Mouse (Mus musculus): ENCODE data around the gene Cmpk2. TPM values are rescaled to one million over a fixed set of nuclear protein-coding genes. Genes with fewer than 3 reads are reported as not detected.

The Cmpk2 gene
- polyA plus RNA-seq, 1 experiment from 2014 or later: 9.2 TPM

DNA sequence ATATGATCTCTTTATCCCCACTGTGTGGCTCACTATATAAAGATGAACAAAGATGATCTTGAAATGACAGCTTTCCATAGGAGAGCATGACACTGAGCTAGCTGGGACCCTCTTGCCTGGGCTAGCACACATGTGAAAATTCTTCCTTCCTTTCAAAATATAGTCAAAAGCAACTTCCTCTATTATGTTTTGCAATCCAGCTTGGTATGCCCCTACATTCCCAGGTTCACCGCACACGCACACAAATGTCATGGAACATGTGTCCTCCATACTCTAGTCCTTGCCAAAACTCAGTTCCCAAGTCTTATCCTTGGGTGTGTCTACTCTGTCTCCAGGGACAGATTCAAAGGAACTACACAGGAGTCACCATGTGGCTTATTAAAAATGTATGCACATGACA, 19.5 kb upstream of the Cmpk2 start:
- Histone ChIP-seq H3K9me3 (ENCODE audit: low read length) (no peaks in the 10 kb centered on the region), H3K36me3 (ENCODE audit: insufficient read depth, low read length) (no peaks in the 10 kb centered on the region), H3K4me1 (ENCODE audit: insufficient read depth, low read length) (0 out of 2 replicates have a peak, but pooled peaks cover 2% of the 10 kb centered on the region), H3K4me2 (replicated peaks; ENCODE audit: low read depth, low read length) (no peak overlapping the region), H3K27me3 (ENCODE audit: insufficient read depth, low read length) (no peaks in the 10 kb centered on the region), H3K4me3 (ENCODE audit: low read length) (no peak overlapping the region), H3K27ac (ENCODE audit: low read length) (no peak overlapping the region), H3K9ac (replicated peaks; ENCODE audit: low read length) (no peak overlapping the region)
- WGBS: 99% methylated on average over 2 of the region's 2 CpGs
- ATAC-seq (ENCODE audit: low FRiP score, low TSS enrichment): no peak

DNA sequence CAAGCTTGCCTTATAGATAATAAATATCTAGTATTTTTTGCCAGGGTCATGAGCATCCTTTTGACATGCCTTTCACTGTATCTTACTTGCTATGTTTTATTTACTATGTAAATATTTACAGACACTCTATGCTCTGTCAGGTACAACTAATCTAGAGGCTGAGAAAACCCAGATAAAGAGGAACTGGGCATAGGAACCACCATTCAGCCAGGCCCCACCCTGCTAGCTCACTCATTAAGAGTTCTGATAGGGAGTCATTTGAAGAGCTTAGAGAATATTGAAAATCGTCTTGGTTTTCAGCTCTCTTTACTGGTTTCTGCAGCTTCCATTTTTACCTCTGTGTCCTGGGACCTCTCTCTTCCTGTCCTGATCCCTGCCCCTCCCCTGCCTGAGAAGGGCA, 17.9 kb upstream of the Cmpk2 start:
- ATAC-seq (ENCODE audit: low FRiP score, low TSS enrichment): no peak
- 50% methylated on average over 1 of the region's 1 CpGs for WGBS
- no peak overlapping the region for H3K9ac ChIP-seq (replicated peaks; ENCODE audit: low read length)

DNA sequence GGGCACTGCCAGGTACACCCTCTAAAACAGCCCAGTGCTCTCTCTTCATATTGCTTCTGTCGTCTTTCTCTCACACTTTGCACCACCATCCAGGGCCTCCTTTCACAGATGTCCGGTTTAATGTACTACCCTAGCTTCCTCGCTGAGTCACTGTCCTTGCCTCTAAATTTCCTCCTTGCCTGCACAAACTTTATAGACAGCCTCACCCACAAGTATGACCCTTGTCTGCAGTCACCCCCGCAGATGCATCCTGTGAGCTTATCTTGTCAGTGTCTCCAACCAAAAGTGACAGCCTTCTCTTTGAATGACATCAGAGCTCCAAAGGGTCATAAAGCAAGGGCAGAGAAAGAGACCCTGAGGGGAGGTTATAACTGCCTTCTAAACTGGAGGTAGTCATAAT, 16.1 kb upstream of the Cmpk2 start:
- Histone ChIP-seq H3K27me3 (ENCODE audit: insufficient read depth, low read length) (no peaks in the 10 kb centered on the region), H3K4me3 (ENCODE audit: low read length) (no peak overlapping the region), H3K4me1 (ENCODE audit: insufficient read depth, low read length) (peaks cover 14% of the 10 kb centered on the region), H3K9ac (replicated peaks; ENCODE audit: low read length) (no peak overlapping the region), H3K9me3 (ENCODE audit: low read length) (no peaks in the 10 kb centered on the region), H3K36me3 (ENCODE audit: insufficient read depth, low read length) (no peaks in the 10 kb centered on the region), H3K27ac (ENCODE audit: low read length) (no peak overlapping the region), H3K4me2 (replicated peaks; ENCODE audit: low read depth, low read length) (no peak overlapping the region)
- ATAC-seq (ENCODE audit: low FRiP score, low TSS enrichment): no peak
- WGBS: 48% methylated on average over 4 of the region's 4 CpGs

More for the DNA sequence above, 17.9 kb upstream of the Cmpk2 start:
- no peak overlapping the region for H3K27ac ChIP-seq (ENCODE audit: low read length)
- no peaks in the 10 kb centered on the region for H3K9me3 ChIP-seq (ENCODE audit: low read length)
- H3K27me3 ChIP-seq (ENCODE audit: insufficient read depth, low read length): no peaks in the 10 kb centered on the region
- H3K4me3 ChIP-seq (ENCODE audit: low read length): no peak overlapping the region
- H3K4me2 ChIP-seq (replicated peaks; ENCODE audit: low read depth, low read length): no peak overlapping the region
- peaks cover 7% of the 10 kb centered on the region for H3K4me1 ChIP-seq (ENCODE audit: insufficient read depth, low read length)
- no peaks in the 10 kb centered on the region for H3K36me3 ChIP-seq (ENCODE audit: insufficient read depth, low read length)

DNA sequence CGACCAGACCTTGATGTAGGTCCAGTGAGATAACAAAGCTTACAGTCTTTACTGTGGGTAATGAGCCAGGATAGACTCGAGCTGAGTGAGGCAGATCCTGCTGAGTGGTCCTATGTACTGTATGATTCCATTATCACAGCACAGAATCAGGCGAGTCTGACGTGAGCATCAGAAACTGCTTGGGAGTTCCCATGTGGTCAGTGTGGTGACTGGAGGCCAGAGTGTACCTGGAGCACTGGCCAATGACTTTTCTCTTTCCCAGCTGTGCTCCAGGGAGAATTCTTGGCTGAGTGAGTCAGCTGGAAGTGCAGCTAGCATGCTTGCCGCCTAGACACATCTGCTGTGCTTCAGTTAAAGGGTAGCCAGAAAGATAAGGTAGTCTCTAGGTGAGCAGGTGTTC, 14.3 kb upstream of the Cmpk2 start:
- Histone ChIP-seq H3K4me3 (ENCODE audit: low read length) (peak overlapping the region; percentile 27), H3K27me3 (ENCODE audit: insufficient read depth, low read length) (no peaks in the 10 kb centered on the region), H3K4me2 (replicated peaks; ENCODE audit: low read depth, low read length) (peak overlapping the region; percentile 28; the same call in 1 of the 2 replicates), H3K36me3 (ENCODE audit: insufficient read depth, low read length) (no peaks in the 10 kb centered on the region), H3K9me3 (ENCODE audit: low read length) (no peaks in the 10 kb centered on the region), H3K27ac (ENCODE audit: low read length) (0 out of 2 replicates have a peak overlapping the region, but pooled peaks have one; percentile 12), H3K9ac (replicated peaks; ENCODE audit: low read length) (no peak overlapping the region), H3K4me1 (ENCODE audit: insufficient read depth, low read length) (peaks cover 14% of the 10 kb centered on the region)
- 33% methylated on average over 5 of the region's 5 CpGs for WGBS
- ATAC-seq (ENCODE audit: low FRiP score, low TSS enrichment): no peak

DNA sequence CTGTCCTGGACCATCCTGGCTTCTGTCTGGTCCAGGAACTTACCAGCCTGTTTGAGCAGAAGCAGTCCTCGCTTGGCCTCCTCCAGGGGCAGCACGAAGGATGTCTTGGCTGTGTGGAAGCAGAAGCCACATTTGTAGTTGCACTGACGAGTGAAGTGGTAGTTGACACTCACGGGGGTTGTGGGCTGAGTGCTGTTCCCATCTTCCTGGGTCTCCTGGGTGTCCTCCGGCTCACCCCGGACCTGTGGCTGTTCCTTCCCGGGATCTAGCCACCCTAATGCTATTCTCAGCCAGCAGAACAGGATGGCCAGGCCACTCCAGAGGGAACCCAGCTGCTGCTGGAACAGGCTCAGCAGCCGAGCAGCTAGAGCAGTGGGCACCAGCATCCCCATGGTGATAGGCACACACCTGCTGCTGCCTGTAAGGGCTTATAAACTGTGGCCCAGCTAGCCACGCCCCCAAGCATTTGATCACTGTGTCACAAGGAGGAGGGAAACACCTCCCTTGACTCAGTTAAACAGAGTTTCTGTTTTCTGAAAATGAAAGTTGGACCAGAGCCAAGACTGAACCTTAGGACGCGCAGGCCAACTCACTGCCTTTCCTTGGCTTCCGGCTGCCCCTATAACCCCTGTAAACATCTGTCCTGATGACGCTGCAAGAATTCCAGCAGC, 12.8 kb upstream of the Cmpk2 start, which contains the start of gene Rsad2:
TSS of gene Rsad2 (minus strand) at position 425 of the 671 bp plus-strand sequence.
- H3K9me3 ChIP-seq (ENCODE audit: low read length): no peaks in the 10 kb centered on the region
- H3K36me3 ChIP-seq (ENCODE audit: insufficient read depth, low read length): no peaks in the 10 kb centered on the region
- H3K27ac ChIP-seq (ENCODE audit: low read length): peak within 1 kb of the TSS; percentile 0; the same call in 1 of the 2 replicates
- peak; percentile 84 for ATAC-seq (ENCODE audit: low FRiP score, low TSS enrichment)
- peak within 1 kb of the TSS; percentile 27 for H3K4me3 ChIP-seq (ENCODE audit: low read length)
- 0 out of 2 replicates have a peak within 1 kb of the TSS, but pooled peaks have one; percentile 17 for H3K9ac ChIP-seq (replicated peaks; ENCODE audit: low read length)
- WGBS: 37% methylated on average over 13 of the region's 13 CpGs
- peak within 1 kb of the TSS; percentile 44 for H3K4me2 ChIP-seq (replicated peaks; ENCODE audit: low read depth, low read length)
- H3K27me3 ChIP-seq (ENCODE audit: insufficient read depth, low read length): no peaks in the 10 kb centered on the region
- H3K4me1 ChIP-seq (ENCODE audit: insufficient read depth, low read length): peaks cover 14% of the 10 kb centered on the region

DNA sequence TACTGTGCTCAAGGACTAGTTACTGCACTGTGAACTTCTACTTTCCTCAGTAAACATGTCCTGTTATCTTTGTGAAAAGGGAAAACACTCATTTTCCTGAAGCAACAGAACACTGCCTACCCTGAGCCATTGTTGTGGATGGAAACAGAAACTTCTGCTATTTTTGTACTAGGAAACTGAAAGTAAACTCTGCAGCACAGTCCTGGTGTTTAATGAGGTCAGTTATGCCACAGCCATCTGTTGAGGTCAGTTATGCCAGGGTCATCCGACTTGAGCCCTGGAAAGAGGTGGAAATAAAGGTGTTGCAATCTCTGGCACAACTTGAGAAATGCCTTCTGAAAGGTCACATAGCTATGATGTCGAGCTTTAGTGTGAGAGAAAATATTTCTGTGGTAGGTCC, 8.9 kb upstream of the Cmpk2 start:
- Histone ChIP-seq H3K4me3 (ENCODE audit: low read length) (no peak overlapping the region), H3K27me3 (ENCODE audit: insufficient read depth, low read length) (no peaks in the 10 kb centered on the region), H3K4me1 (ENCODE audit: insufficient read depth, low read length) (peaks cover 9% of the 10 kb centered on the region), H3K9ac (replicated peaks; ENCODE audit: low read length) (no peak overlapping the region), H3K36me3 (ENCODE audit: insufficient read depth, low read length) (no peaks in the 10 kb centered on the region), H3K9me3 (ENCODE audit: low read length) (no peaks in the 10 kb centered on the region), H3K4me2 (replicated peaks; ENCODE audit: low read depth, low read length) (no peak overlapping the region), H3K27ac (ENCODE audit: low read length) (no peak overlapping the region)
- ATAC-seq (ENCODE audit: low FRiP score, low TSS enrichment): no peak
- 66% methylated on average over 2 of the region's 2 CpGs for WGBS

DNA sequence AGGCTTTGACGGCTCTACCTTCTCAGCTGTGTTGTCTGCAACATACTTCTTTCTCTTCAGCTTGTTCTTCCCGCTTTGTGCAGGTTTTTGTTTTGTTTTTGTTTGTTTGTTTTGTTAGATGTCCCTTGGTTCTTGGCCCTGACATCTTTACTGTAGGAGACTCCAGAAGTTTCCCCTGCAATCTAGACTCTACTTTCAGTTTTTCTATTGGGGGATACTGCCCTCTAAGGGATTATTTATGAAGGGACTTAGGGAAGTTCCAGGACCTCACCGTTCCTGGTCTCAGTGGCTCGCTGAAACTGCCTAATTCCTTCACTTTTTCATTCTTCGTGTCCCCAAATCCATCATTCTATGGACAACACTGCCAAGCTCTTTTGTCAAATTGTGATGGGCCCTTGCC, 3.4 kb upstream of the Cmpk2 start:
- 63% methylated on average over 5 of the region's 5 CpGs for WGBS
- no peaks in the 10 kb centered on the region for H3K9me3 ChIP-seq (ENCODE audit: low read length)
- H3K4me1 ChIP-seq (ENCODE audit: insufficient read depth, low read length): peaks cover 13% of the 10 kb centered on the region; the same call in 1 of the 2 replicates
- no peaks in the 10 kb centered on the region for H3K27me3 ChIP-seq (ENCODE audit: insufficient read depth, low read length)
- no peak overlapping the region for H3K9ac ChIP-seq (replicated peaks; ENCODE audit: low read length)
- no peak overlapping the region for H3K4me3 ChIP-seq (ENCODE audit: low read length)
- H3K36me3 ChIP-seq (ENCODE audit: insufficient read depth, low read length): no peaks in the 10 kb centered on the region
- no peak for ATAC-seq (ENCODE audit: low FRiP score, low TSS enrichment)
- H3K4me2 ChIP-seq (replicated peaks; ENCODE audit: low read depth, low read length): no peak overlapping the region
- no peak overlapping the region for H3K27ac ChIP-seq (ENCODE audit: low read length)

DNA sequence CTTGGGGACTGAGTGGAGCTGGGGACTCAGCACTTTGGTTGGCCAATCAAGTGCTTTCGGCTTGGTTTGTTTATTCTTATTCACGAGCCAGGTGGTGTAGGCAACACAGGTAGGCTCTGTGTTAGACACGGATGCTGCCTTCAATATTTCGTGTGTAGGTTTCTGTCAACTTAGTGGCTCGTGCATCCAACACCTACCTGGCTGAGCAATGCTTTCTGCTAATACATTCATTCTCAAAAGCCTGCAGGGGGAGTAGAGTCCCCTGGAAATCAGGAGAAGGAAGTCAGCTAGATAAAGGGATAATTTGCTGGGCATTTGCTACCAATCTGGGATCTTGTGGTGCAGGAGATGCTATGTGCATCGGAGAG, 1.0 kb downstream of the Cmpk2 start:
- Histone ChIP-seq H3K9me3 (ENCODE audit: low read length) (no peaks in the 10 kb centered on the region), H3K4me3 (ENCODE audit: low read length) (peak overlapping the region; percentile 77), H3K9ac (replicated peaks; ENCODE audit: low read length) (peak overlapping the region; percentile 75), H3K27me3 (ENCODE audit: insufficient read depth, low read length) (no peaks in the 10 kb centered on the region), H3K4me2 (replicated peaks; ENCODE audit: low read depth, low read length) (peak overlapping the region; percentile 82), H3K4me1 (ENCODE audit: insufficient read depth, low read length) (peaks cover 21% of the 10 kb centered on the region; the same call in 1 of the 2 replicates), H3K36me3 (ENCODE audit: insufficient read depth, low read length) (no peaks in the 10 kb centered on the region), H3K27ac (ENCODE audit: low read length) (0 out of 2 replicates have a peak overlapping the region, but pooled peaks have one; percentile 50)
- WGBS: 25% methylated on average over 6 of the region's 6 CpGs
- ATAC-seq (ENCODE audit: low FRiP score, low TSS enrichment): no peak

DNA sequence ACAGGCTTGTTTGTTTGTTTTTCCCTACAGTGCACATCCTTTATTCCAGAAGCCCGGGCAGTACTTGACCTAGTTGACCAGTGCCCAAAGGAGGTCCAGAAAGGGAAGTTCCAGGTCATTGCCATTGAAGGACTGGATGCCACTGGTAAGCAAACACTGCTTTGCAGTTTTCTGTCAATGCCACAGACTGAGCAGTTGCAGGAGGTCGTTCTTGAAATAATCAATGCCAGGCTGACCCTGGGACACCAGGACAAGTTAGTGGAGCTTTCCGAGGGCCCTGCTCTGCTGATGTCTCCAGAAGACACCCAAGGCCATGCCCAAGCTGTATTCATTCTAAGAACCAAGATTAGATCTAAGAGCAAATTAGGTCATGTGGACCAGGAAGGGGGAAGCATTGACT, 2.4 kb downstream of the Cmpk2 start:
- Histone ChIP-seq H3K4me3 (ENCODE audit: low read length) (no peak overlapping the region), H3K9ac (replicated peaks; ENCODE audit: low read length) (no peak overlapping the region), H3K27me3 (ENCODE audit: insufficient read depth, low read length) (no peaks in the 10 kb centered on the region), H3K27ac (ENCODE audit: low read length) (no peak overlapping the region), H3K9me3 (ENCODE audit: low read length) (no peaks in the 10 kb centered on the region), H3K36me3 (ENCODE audit: insufficient read depth, low read length) (no peaks in the 10 kb centered on the region), H3K4me2 (replicated peaks; ENCODE audit: low read depth, low read length) (no peak overlapping the region), H3K4me1 (ENCODE audit: insufficient read depth, low read length) (peaks cover 21% of the 10 kb centered on the region; the same call in 1 of the 2 replicates)
- WGBS: 55% methylated on average over 3 of the region's 3 CpGs
- ATAC-seq (ENCODE audit: low FRiP score, low TSS enrichment): no peak

DNA sequence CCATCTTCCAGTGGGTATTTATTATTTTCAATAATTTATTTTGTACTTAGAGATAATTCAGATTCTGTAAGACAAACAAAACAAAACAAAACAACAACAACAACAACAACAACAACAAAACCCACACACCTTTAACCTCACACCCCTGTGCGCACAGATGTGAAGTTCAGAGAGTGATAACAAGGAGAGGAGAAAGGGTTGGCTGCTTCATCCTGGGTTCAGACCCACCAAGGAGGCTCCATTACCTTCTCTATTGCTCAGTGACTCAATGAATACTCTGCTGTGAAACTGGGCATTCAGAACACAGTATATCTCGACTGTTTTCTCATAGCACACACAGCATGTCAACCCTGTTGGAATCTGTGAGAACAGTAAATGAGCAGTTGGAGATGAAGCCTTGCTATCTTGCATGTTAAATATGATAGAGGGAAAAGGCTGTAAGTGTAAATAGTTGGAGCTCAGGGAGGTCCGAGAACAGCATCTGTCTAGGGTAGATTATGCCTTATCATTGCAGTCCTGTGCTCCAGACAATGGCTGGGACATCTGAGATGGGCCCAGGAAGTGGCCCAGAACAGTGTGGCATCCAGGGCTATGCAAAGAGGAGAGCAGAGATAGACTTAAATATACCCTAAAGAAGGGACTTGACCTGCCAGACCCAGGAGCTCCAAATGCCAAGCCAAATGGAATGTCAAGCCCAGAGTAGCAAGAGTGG, 3.9 kb downstream of the Cmpk2 start:
- Histone ChIP-seq H3K4me2 (replicated peaks; ENCODE audit: low read depth, low read length) (no peak overlapping the region), H3K9ac (replicated peaks; ENCODE audit: low read length) (no peak overlapping the region), H3K4me3 (ENCODE audit: low read length) (no peak overlapping the region), H3K27me3 (ENCODE audit: insufficient read depth, low read length) (no peaks in the 10 kb centered on the region), H3K36me3 (ENCODE audit: insufficient read depth, low read length) (no peaks in the 10 kb centered on the region), H3K27ac (ENCODE audit: low read length) (no peak overlapping the region), H3K9me3 (ENCODE audit: low read length) (no peaks in the 10 kb centered on the region), H3K4me1 (ENCODE audit: insufficient read depth, low read length) (peaks cover 21% of the 10 kb centered on the region; the same call in 1 of the 2 replicates)
- WGBS: 90% methylated on average over 3 of the region's 3 CpGs
- no peak for ATAC-seq (ENCODE audit: low FRiP score, low TSS enrichment)
